Mouse (Mus musculus): ENCODE data around the gene Pcsk5.
"Not testable (repeated sequence)": the region's sequence is repeated elsewhere in the genome, so short reads cannot be mapped to it uniquely, and the experiment has no call there.

Gene Pcsk5

GRCm38 (mm10) chr19:17476021-17476420 is 361.4 kb downstream of the Pcsk5 start:
- DNase-seq (ENCODE audit: low spot score): no peak

- DNase-seq (ENCODE audit: low spot score): not testable (repeated sequence)
These were observed 364.3 kb downstream of the Pcsk5 start for GRCm38 (mm10) chr19:17473138-17473537.

GRCm38 (mm10) chr19:17471861-17472260 is 365.6 kb downstream of the Pcsk5 start:
- DNase-seq (ENCODE audit: low spot score): peak; percentile 20

- no peak for DNase-seq (ENCODE audit: low spot score)
These were observed 366.2 kb downstream of the Pcsk5 start for GRCm38 (mm10) chr19:17471196-17471595.

GRCm38 (mm10) chr19:17467556-17468211 is 369.7 kb downstream of the Pcsk5 start:
- peak; percentile 20 for DNase-seq (ENCODE audit: low spot score)

- DNase-seq (ENCODE audit: low spot score): no peak
These were observed 385.4 kb downstream of the Pcsk5 start for GRCm38 (mm10) chr19:17452001-17452400.

GRCm38 (mm10) chr19:17443581-17443980 is 393.9 kb downstream of the Pcsk5 start:
- no peak for DNase-seq (ENCODE audit: low spot score)

- no peak for DNase-seq (ENCODE audit: low spot score)
These were observed 397.8 kb downstream of the Pcsk5 start for GRCm38 (mm10) chr19:17439476-17440189.

- no peak for DNase-seq (ENCODE audit: low spot score)
These were observed 400.8 kb downstream of the Pcsk5 start for GRCm38 (mm10) chr19:17436651-17437050.

GRCm38 (mm10) chr19:17428561-17428914 is 408.9 kb downstream of the Pcsk5 start:
- DNase-seq (ENCODE audit: low spot score): no peak

- DNase-seq (ENCODE audit: low spot score): no peak
These were observed 409.4 kb downstream of the Pcsk5 start for GRCm38 (mm10) chr19:17427824-17428560.

GRCm38 (mm10) chr19:17423306-17423705 is 414.1 kb downstream of the Pcsk5 start:
- no peak for DNase-seq (ENCODE audit: low spot score)

GRCm38 (mm10) chr19:17417855-17418254 is 419.6 kb downstream of the Pcsk5 start:
- no peak for DNase-seq (ENCODE audit: low spot score)

GRCm38 (mm10) chr19:17412915-17413459 is 424.4 kb downstream of the Pcsk5 start:
- DNase-seq (ENCODE audit: low spot score): no peak

GRCm38 (mm10) chr19:17410465-17411065 is 426.9 kb downstream of the Pcsk5 start:
- DNase-seq (ENCODE audit: low spot score): no peak

- no peak for DNase-seq (ENCODE audit: low spot score)
These were observed 428.1 kb downstream of the Pcsk5 start for GRCm38 (mm10) chr19:17409351-17409750.

- no peak for DNase-seq (ENCODE audit: low spot score)
These were observed 428.8 kb downstream of the Pcsk5 start for GRCm38 (mm10) chr19:17408591-17408990.

GRCm38 (mm10) chr19:17406823-17407222 is 430.6 kb downstream of the Pcsk5 start:
- DNase-seq (ENCODE audit: low spot score): no peak

- DNase-seq (ENCODE audit: low spot score): no peak
These were observed 434.3 kb downstream of the Pcsk5 start for GRCm38 (mm10) chr19:17403175-17403574.

- DNase-seq (ENCODE audit: low spot score): no peak
These were observed 436.9 kb downstream of the Pcsk5 start for GRCm38 (mm10) chr19:17400571-17400970.

- DNase-seq (ENCODE audit: low spot score): no peak
These were observed 437.5 kb downstream of the Pcsk5 start for GRCm38 (mm10) chr19:17399965-17400364.

GRCm38 (mm10) chr19:17397922-17398321 is 439.5 kb downstream of the Pcsk5 start:
- no peak for DNase-seq (ENCODE audit: low spot score)
